In the genomic region with DNA sequence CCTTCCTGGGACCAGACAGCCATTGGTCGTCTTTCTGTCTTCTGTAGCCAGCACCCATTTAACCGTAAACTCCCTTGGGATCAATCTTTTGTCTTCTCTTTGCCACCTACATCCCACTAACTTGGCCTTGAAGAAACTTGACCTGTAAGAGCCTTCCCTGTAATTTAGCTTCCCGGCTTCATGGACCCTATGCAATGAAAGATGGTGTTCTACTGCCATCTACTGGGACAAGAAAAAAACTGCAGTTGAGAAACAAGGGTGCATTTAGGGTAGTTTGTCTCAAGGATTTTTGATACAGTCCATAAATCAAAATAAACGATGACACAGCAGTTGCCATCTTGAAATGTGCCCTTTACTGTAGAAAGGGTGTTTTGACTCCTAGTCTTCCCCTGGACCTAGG, we compare ENCODE assay signal across 9 mouse cellular contexts. TPM values are rescaled to one million over a fixed set of nuclear protein-coding genes. Genes with fewer than 3 reads are reported as not detected.
DNase-seq lines count a peak whose midpoint lies in the region; ATAC-seq and TF ChIP-seq lines count a peak whose summit lies in the region.
"Had no signal": no experiment of that assay in that cellular context is flagged by ENCODE, and none has a peak within 500 bp of the region (broad histone marks: within the 10 kb centered on the region; RNA-seq: fewer than 3 reads in every experiment).

No protein-coding gene starts in this region.

- H3K79me2 ChIP-seq in CH12.LX (replicated peaks; ENCODE audit: control insufficient read depth, extremely low read depth, insufficient read depth, poor library complexity, severe bottlenecking), result no peaks in the 10 kb centered on the region

- TF ChIP-seq EP300 in CH12.LX (IDR thresholded peaks at IDR 0.05; ENCODE audit: low read length), result no peak

- no peak for ATAC-seq in hindbrain, postnatal 0 days
- no peak for ATAC-seq in heart, embryonic 12.5 days (ENCODE audit: insufficient number of reproducible peaks, low FRiP score)
- ATAC-seq in kidney, embryonic 16.5 days (ENCODE audit: low FRiP score, low TSS enrichment), result no peak

- peak; percentile 76 to 95 for TF ChIP-seq CTCF in CH12.LX (conservative IDR thresholded peaks at IDR 0.05 in 1 of 2, IDR thresholded peaks at IDR 0.05 in 1 of 2; ENCODE audit: low read depth in 2 of 2, low read length in 2 of 2)
- peak; percentile 89 for TF ChIP-seq CTCF in hindbrain, postnatal 0 days (IDR thresholded peaks at IDR 0.05; ENCODE audit: low read depth)

- DNase-seq in kidney, adult 9 months, result peak; percentile 49
- no peak for DNase-seq in kidney, postnatal 4 days
- DNase-seq in CH12.LX (ENCODE audit: extremely low read depth), result peak; percentile 61
- DNase-seq in ZHBTc4 (ENCODE audit: low read depth, low spot score), result peak; percentile 82
- peak; percentile 81 for DNase-seq in hindbrain, postnatal 0 days (ENCODE audit: low spot score)
- no peak for DNase-seq in thymus, postnatal 14 days

- TF ChIP-seq POLR2A in CH12.LX (IDR thresholded peaks at IDR 0.05; ENCODE audit: low read depth, low read length), result no peak

- no peak overlapping the region for H3K4me2 ChIP-seq in CH12.LX (ENCODE audit: insufficient read depth, low read depth, poor library complexity, severe bottlenecking)
- no peak overlapping the region for H3K4me2 ChIP-seq in hindbrain, postnatal 0 days (ENCODE audit: low read depth, low read length)
- no peak overlapping the region for H3K4me2 ChIP-seq in heart, embryonic 12.5 days
- no peak overlapping the region for H3K4me2 ChIP-seq in kidney, embryonic 16.5 days (replicated peaks; ENCODE audit: low read depth, low read length)

- peaks cover 6% of the 10 kb centered on the region for H3K9me3 ChIP-seq in CH12.LX (replicated peaks; ENCODE audit: low read length)
- H3K9me3 ChIP-seq in hindbrain, postnatal 0 days (ENCODE audit: low read length), result no peaks in the 10 kb centered on the region
- 0 out of 2 replicates have a peak, but pooled peaks cover 5% of the 10 kb centered on the region for H3K9me3 ChIP-seq in heart, embryonic 12.5 days (replicated peaks)
- H3K9me3 ChIP-seq in kidney, embryonic 16.5 days (ENCODE audit: low read length), result no peaks in the 10 kb centered on the region

- H3K27me3 ChIP-seq in CH12.LX (replicated peaks), result peaks cover 2% of the 10 kb centered on the region
- H3K27me3 ChIP-seq in hindbrain, postnatal 0 days (ENCODE audit: insufficient read depth, low read length), result no peaks in the 10 kb centered on the region
- H3K27me3 ChIP-seq in heart, embryonic 12.5 days (replicated peaks), result no peaks in the 10 kb centered on the region
- no peaks in the 10 kb centered on the region for H3K27me3 ChIP-seq in kidney, embryonic 16.5 days (ENCODE audit: insufficient read depth, low read length)

- no peak overlapping the region for H3K9ac ChIP-seq in CH12.LX (ENCODE audit: insufficient read depth, low read depth)
- no peak overlapping the region for H3K9ac ChIP-seq in hindbrain, postnatal 0 days (replicated peaks; ENCODE audit: low read length)
- H3K9ac ChIP-seq in heart, embryonic 12.5 days, result no peak overlapping the region
- no peak overlapping the region for H3K9ac ChIP-seq in kidney, embryonic 16.5 days (replicated peaks; ENCODE audit: low read length)

- H3K4me3 ChIP-seq in CH12.LX (replicated peaks in 1 of 3; ENCODE audit: low read depth in 2 of 3, low read length in 2 of 3, poor library complexity in 1 of 3), result no peak overlapping the region
- no peak overlapping the region for H3K4me3 ChIP-seq in hindbrain, postnatal 0 days (ENCODE audit: low read length)
- no peak overlapping the region for H3K4me3 ChIP-seq in heart, embryonic 12.5 days
- H3K4me3 ChIP-seq in kidney, embryonic 16.5 days (ENCODE audit: low read length), result no peak overlapping the region
- H3K4me3 ChIP-seq: erythroblast, embryonic 14.5 days had no signal

- in situ Hi-C loops in CH12.LX (cut with MboI; ENCODE audit: low pct_ligation_motif_present, low pct_unique_long_range_greater_than_20kb, low sequenced_read_pairs), result no loop called here

- dilution Hi-C loops in CH12.LX (cut with MboI; ENCODE audit: extremely low pct_ligation_motif_present, extremely low pct_unique_long_range_greater_than_20kb, low sequenced_read_pairs), result no loop called here

- H3K27ac ChIP-seq in CH12.LX (ENCODE audit: insufficient read depth, low read depth), result no peak overlapping the region
- no peak overlapping the region for H3K27ac ChIP-seq in hindbrain, postnatal 0 days
- no peak overlapping the region for H3K27ac ChIP-seq in heart, embryonic 12.5 days (ENCODE audit: poor library complexity, severe bottlenecking)
- no peak overlapping the region for H3K27ac ChIP-seq in kidney, embryonic 16.5 days (ENCODE audit: low read length)

- peaks cover 18 to 42% of the 10 kb centered on the region in 2 experiments for H3K4me1 ChIP-seq in CH12.LX (ENCODE audit: control insufficient read depth in 1 of 2, insufficient read depth in 2 of 2)
- H3K4me1 ChIP-seq in hindbrain, postnatal 0 days (ENCODE audit: insufficient read depth, low read length), result no peaks in the 10 kb centered on the region
- H3K4me1 ChIP-seq in heart, embryonic 12.5 days (replicated peaks), result peaks cover 7% of the 10 kb centered on the region; the same call in 1 of the 2 replicates
- H3K4me1 ChIP-seq in kidney, embryonic 16.5 days (ENCODE audit: insufficient read depth, low read length), result peaks cover 6% of the 10 kb centered on the region; the same call in 1 of the 2 replicates

- no peak; the same call in none of the 2 replicates for TF ChIP-seq RAD21 in CH12.LX (IDR thresholded peaks at IDR 0.05; ENCODE audit: low read depth, low read length)

- no peaks in the 10 kb centered on the region for H3K36me3 ChIP-seq in CH12.LX (replicated peaks in 1 of 2; ENCODE audit: control insufficient read depth in 1 of 2, insufficient read depth in 1 of 2, low read length in 1 of 2)
- no peaks in the 10 kb centered on the region for H3K36me3 ChIP-seq in hindbrain, postnatal 0 days (ENCODE audit: insufficient read depth, low read length)
- peaks cover 13% of the 10 kb centered on the region; the same call in 1 of the 2 replicates for H3K36me3 ChIP-seq in heart, embryonic 12.5 days
- peaks cover 5% of the 10 kb centered on the region; the same call in 1 of the 2 replicates for H3K36me3 ChIP-seq in kidney, embryonic 16.5 days (ENCODE audit: insufficient read depth, low read length)

- WGBS in hindbrain, postnatal 0 days, result 11% methylated on average over 4 of the region's 4 CpGs
- 17% methylated on average over 4 of the region's 4 CpGs for WGBS in heart, embryonic 12.5 days
- 6% methylated on average over 4 of the region's 4 CpGs for WGBS in kidney, embryonic 16.5 days

TF ChIP-seq in CH12.LX, 34 proteins besides CTCF, POLR2A, EP300 and RAD21 (continues in another document):
- TF ChIP-seq MXI1 (IDR thresholded peaks at IDR 0.05; ENCODE audit: low read depth, low read length) (no peak), ETS1 (conservative IDR thresholded peaks at IDR 0.05; ENCODE audit: low read depth, low read length) (no peak), MAFK (IDR thresholded peaks at IDR 0.05; ENCODE audit: insufficient replicate concordance, low read length) (peak; percentile 85), GABPA (IDR thresholded peaks at IDR 0.05; ENCODE audit: insufficient replicate concordance, low read depth, low read length) (no peak), ELF1 (IDR thresholded peaks at IDR 0.05; ENCODE audit: low read depth, low read length) (no peak), MYC (IDR thresholded peaks at IDR 0.05; ENCODE audit: low read depth, low read length) (0 out of 2 replicates have a peak, but pooled peaks have one; percentile 40), MAZ (IDR thresholded peaks at IDR 0.05; ENCODE audit: low read depth, low read length) (no peak), HCFC1 (IDR thresholded peaks at IDR 0.05; ENCODE audit: low read depth, low read length) (no peak), ZKSCAN1 (IDR thresholded peaks at IDR 0.05; ENCODE audit: borderline replicate concordance, low read depth, low read length) (no peak), POLR2AphosphoS2 (IDR thresholded peaks at IDR 0.05; ENCODE audit: low read depth, low read length) (no peak), JUND (conservative IDR thresholded peaks at IDR 0.05; ENCODE audit: low read depth, low read length) (0 out of 2 replicates have a peak, but pooled peaks have one; percentile 48), MAX (IDR thresholded peaks at IDR 0.05; ENCODE audit: low read length) (no peak), ZC3H11A (IDR thresholded peaks at IDR 0.05; ENCODE audit: low read depth, low read length) (peak; percentile 78), MEF2A (IDR thresholded peaks at IDR 0.05; ENCODE audit: borderline replicate concordance, low read depth, low read length) (0 out of 2 replicates have a peak, but pooled peaks have one; percentile 22), ZMIZ1 (IDR thresholded peaks at IDR 0.05; ENCODE audit: low read depth, low read length) (no peak), KAT2A (IDR thresholded peaks at IDR 0.05; ENCODE audit: insufficient replicate concordance, low read length) (no peak), BHLHE40 (IDR thresholded peaks at IDR 0.05; ENCODE audit: low read depth, low read length) (no peak), TCF12 (IDR thresholded peaks at IDR 0.05; ENCODE audit: low read depth, low read length) (no peak), SIN3A (IDR thresholded peaks at IDR 0.05; ENCODE audit: low read length) (peak; percentile 41; the same call in 1 of the 2 replicates), E2F4 (IDR thresholded peaks at IDR 0.05; ENCODE audit: insufficient replicate concordance, low read depth, low read length) (0 out of 2 replicates have a peak, but pooled peaks have one; percentile 33), UBTF (IDR thresholded peaks at IDR 0.05; ENCODE audit: low read depth, low read length) (no peak)

RNA-seq across cellular contexts. Expression of gene She, which starts 27.0 kb away (rescaled TPM):
- total RNA-seq in CH12.LX (2012; rRNA removed) (not detected in 2 replicates), CH12.LX (2014; rRNA removed) (not detected in 2 replicates)
- polyA plus RNA-seq in CH12.LX (2012; ENCODE audit: insufficient read length, low read depth), result not detected in 2 replicates
- total RNA-seq in hindbrain, postnatal 0 days (2014; rRNA removed), result 1.9 and 2.8 TPM in 2 replicates
- polyA plus RNA-seq in hindbrain, postnatal 0 days (2015; fragmentation: Nextera tagmentation; extraction: Ambion mirVana), result 0.98 and 1.1 TPM in 2 replicates
- 9.6 and 10.5 TPM in 2 replicates for polyA plus RNA-seq in heart, embryonic 12.5 days (2016; fragmentation: Nextera tagmentation; extraction: Ambion mirVana)
- 6.7 and 7.8 TPM in 2 replicates for polyA plus RNA-seq in kidney, embryonic 16.5 days (2015; fragmentation: Nextera tagmentation; extraction: Ambion mirVana)
- polyA plus RNA-seq: erythroblast, embryonic 14.5 days had no signal

RNA-seq across cellular contexts. Expression of gene Il6ra, which starts 54.9 kb away (rescaled TPM):
- total RNA-seq in CH12.LX (2012; rRNA removed), result 1.4 and 2.2 TPM in 2 replicates
- total RNA-seq in CH12.LX (2014; rRNA removed), result 1.4 and 1.6 TPM in 2 replicates
- polyA plus RNA-seq in CH12.LX (2012; ENCODE audit: insufficient read length, low read depth), result 4.4 and 4.8 TPM in 2 replicates
- 0.68 and 1.8 TPM in 2 replicates for total RNA-seq in hindbrain, postnatal 0 days (2014; rRNA removed)
- 2.1 and 2.4 TPM in 2 replicates for polyA plus RNA-seq in hindbrain, postnatal 0 days (2015; fragmentation: Nextera tagmentation; extraction: Ambion mirVana)
- 0.47 and 0.59 TPM in 2 replicates for polyA plus RNA-seq in heart, embryonic 12.5 days (2016; fragmentation: Nextera tagmentation; extraction: Ambion mirVana)
- 0.84 and 0.91 TPM in 2 replicates for polyA plus RNA-seq in kidney, embryonic 16.5 days (2015; fragmentation: Nextera tagmentation; extraction: Ambion mirVana)

Comparison
In these comparisons a context has a peak if more than half of its experiments do, and no peak if none do; other contexts are left out.
1. DNase-seq: peak in kidney, adult 9 months (single experiment), CH12.LX (single experiment), ZHBTc4 (single experiment) and hindbrain, postnatal 0 days (single experiment); none in kidney, postnatal 4 days (0 of 2) and thymus, postnatal 14 days (single experiment).